Mouse (Mus musculus) heart, embryonic 10.5 days (tissue): ENCODE measurements around the gene 4933424G06Rik. TPM values are rescaled to one million over a fixed set of nuclear protein-coding genes. Genes with fewer than 3 reads are reported as not detected.
A peak's percentile ranks its signal among the peaks of the same experiment; 100 is the strongest.

ENCODE experiments used
- DNase-seq: peaks from one replicate; pipeline ENCODE4 v3.0.0-alpha.2; 2017; ENCODE audit warnings: low spot score
- H3K27ac ChIP-seq: fragments of 300-500 bp; sonication (generic); 2 replicates; pipeline ENCODE4 v1.5.1; 2016; ENCODE audit warnings: mild to moderate bottlenecking
- H3K27me3 ChIP-seq: fragments of 300-500 bp; sonication (generic); 2 replicates; pipeline ENCODE4 v1.6.1; 2016; ENCODE audit warnings: mild to moderate bottlenecking; ENCODE audit not compliant: poor library complexity, insufficient read depth, severe bottlenecking
- H3K36me3 ChIP-seq: fragments of 300-500 bp; sonication (generic); 2 replicates; pipeline ENCODE4 v1.6.1; 2016; ENCODE audit warnings: mild to moderate bottlenecking, moderate library complexity
- H3K4me1 ChIP-seq: fragments of 300-500 bp; sonication (generic); 2 replicates; pipeline ENCODE4 v1.6.1; 2016; ENCODE audit warnings: mild to moderate bottlenecking
- H3K4me3 ChIP-seq: fragments of 300-500 bp; sonication (generic); 2 replicates; pipeline ENCODE4 v1.5.1; 2016; ENCODE audit warnings: mild to moderate bottlenecking, moderate library complexity
- H3K9me3 ChIP-seq: fragments of 300-500 bp; sonication (generic); 2 replicates; pipeline ENCODE4 v1.6.1; 2016; ENCODE audit warnings: mild to moderate bottlenecking, moderate library complexity
- WGBS: fragments of 180-500 bp; shearing (Covaris S2); methylation state at CpG from one replicate; pipeline ENCODE4 v1.1.7; 2016; 5-methylcytosine and 5-hydroxymethylcytosine counted together
- polyA plus RNA-seq: library from polyadenylated mRNA; unstranded; fragments of >200 nt; fragmentation: Nextera tagmentation; extraction: Ambion mirVana; gene quantifications from 2 replicates; pipeline ENCODE4 v1.2.1, GENCODE M21; 2016

4933424G06Rik gene
- polyA plus RNA-seq, 1 experiment from 2014 or later: not detected

GRCm38 (mm10) chr1:36690671-36691235, 19.2 kb upstream of the 4933424G06Rik start:
- 58% methylated on average over 11 of the region's 11 CpGs for WGBS

DNA sequence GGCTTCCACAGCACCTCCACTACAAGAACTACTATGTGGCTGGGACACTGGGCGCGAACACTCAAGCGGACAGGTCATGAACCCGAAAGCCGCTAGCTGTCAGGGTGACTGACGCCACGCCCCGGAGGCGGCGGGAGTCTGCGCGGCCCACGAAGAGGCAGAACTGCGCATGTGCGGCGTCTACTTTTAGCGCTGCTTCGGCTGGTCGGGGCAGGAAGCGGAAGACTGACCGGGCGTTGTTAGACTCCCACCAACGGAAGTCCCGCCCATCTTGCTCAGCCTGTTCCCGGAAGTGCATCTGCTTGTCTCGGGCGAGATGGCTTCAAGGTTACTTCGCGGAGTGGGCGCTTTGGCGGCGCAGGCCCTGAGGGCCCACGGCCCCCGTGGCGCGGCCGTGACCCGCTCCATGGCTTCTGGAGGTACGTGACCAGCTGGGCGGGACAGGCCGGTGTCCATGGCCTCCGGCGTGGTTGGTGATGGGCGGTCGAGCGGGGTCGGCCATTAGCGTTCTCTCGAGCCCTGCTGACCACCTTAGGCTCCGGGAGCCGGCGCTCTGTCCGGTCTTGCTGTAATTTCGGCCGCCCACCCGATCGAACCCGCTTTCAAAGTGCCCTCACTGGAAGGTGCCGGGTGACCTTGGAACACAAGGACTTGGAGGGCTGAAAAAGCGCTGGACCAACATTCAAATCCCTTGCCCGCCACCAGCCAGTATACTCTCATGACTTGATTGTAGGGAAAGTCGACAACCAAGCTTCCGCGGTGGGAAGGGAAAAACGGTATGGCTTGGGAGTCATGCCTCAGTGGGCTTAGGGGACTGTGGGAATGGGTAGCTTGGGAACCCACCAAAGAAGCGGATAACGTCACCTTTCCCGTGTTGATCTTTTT, 18.4 kb upstream of the 4933424G06Rik start, which contains the start of gene Cox5b:
TSS of gene Cox5b (plus strand) at position 179 of the 885 bp plus-strand sequence.
- peak; percentile 99 for DNase-seq
- WGBS: under 1% methylated on average over 68 of the region's 68 CpGs
- no peaks in the 10 kb centered on the region for H3K27me3 ChIP-seq

More at GRCm38 (mm10) chr1:36690671-36691235, 19.2 kb upstream of the 4933424G06Rik start:
- no peaks in the 10 kb centered on the region for H3K9me3 ChIP-seq
- H3K4me3 ChIP-seq: peak overlapping the region; percentile 89
- peak overlapping the region; percentile 94 for H3K27ac ChIP-seq
- DNase-seq: no peak
- no peaks in the 10 kb centered on the region for H3K27me3 ChIP-seq
- peaks cover 30% of the 10 kb centered on the region for H3K36me3 ChIP-seq
- peaks cover 11% of the 10 kb centered on the region; the same call in 1 of the 2 replicates for H3K4me1 ChIP-seq

DNA sequence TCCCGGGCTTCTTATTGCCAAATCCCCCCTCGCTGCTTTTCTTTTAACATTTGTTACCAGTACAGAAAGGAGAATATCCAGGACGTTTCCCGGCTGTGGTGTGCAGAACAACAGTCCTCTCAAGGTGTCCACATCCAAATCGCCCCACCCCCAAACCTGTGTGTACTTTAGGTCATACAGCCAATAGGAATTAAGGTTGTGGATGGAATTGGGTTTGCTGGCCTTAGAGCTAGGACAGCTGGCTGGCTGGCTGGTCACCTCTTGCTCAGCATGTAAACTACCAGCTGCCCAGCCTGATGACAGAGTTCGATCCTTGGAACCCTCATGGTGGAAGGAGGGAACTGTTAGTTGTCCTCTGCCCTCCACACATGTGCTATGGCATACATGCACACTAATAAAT, 15.1 kb upstream of the 4933424G06Rik start:
- Histone ChIP-seq H3K27ac (no peak overlapping the region), H3K27me3 (no peaks in the 10 kb centered on the region), H3K36me3 (peaks cover 44% of the 10 kb centered on the region), H3K9me3 (no peaks in the 10 kb centered on the region), H3K4me3 (no peak overlapping the region), H3K4me1 (peaks cover 26% of the 10 kb centered on the region; the same call in 1 of the 2 replicates)
- DNase-seq: no peak
- WGBS: 87% methylated on average over 6 of the region's 6 CpGs

More for the DNA sequence above, 18.4 kb upstream of the 4933424G06Rik start, which contains the start of gene Cox5b:
- Histone ChIP-seq H3K9me3 (no peaks in the 10 kb centered on the region), H3K4me3 (peak within 1 kb of the TSS; percentile 89), H3K36me3 (peaks cover 30% of the 10 kb centered on the region), H3K27ac (peak within 1 kb of the TSS; percentile 94), H3K4me1 (peaks cover 14% of the 10 kb centered on the region; the same call in 1 of the 2 replicates)

- Histone ChIP-seq H3K27ac (no peak overlapping the region), H3K27me3 (no peaks in the 10 kb centered on the region), H3K4me3 (no peak overlapping the region), H3K36me3 (peaks cover 59% of the 10 kb centered on the region), H3K4me1 (peaks cover 20% of the 10 kb centered on the region; the same call in 1 of the 2 replicates), H3K9me3 (no peaks in the 10 kb centered on the region)
- DNase-seq: no peak
- WGBS: 46% methylated on average over 6 of the region's 6 CpGs
Measured at GRCm38 (mm10) chr1:36696411-36696810, 13.5 kb upstream of the 4933424G06Rik start.

GRCm38 (mm10) chr1:36697030-36697429, 12.9 kb upstream of the 4933424G06Rik start:
- H3K27ac ChIP-seq: no peak overlapping the region
- WGBS: 65% methylated on average over 5 of the region's 5 CpGs
- H3K27me3 ChIP-seq: no peaks in the 10 kb centered on the region
- DNase-seq: no peak
- H3K4me3 ChIP-seq: no peak overlapping the region
- peaks cover 19% of the 10 kb centered on the region; the same call in 1 of the 2 replicates for H3K4me1 ChIP-seq
- H3K9me3 ChIP-seq: no peaks in the 10 kb centered on the region
- H3K36me3 ChIP-seq: peaks cover 66% of the 10 kb centered on the region

GRCm38 (mm10) chr1:36707166-36707565, 2.8 kb upstream of the 4933424G06Rik start:
- H3K4me3 ChIP-seq: no peak overlapping the region
- peaks cover 54% of the 10 kb centered on the region for H3K36me3 ChIP-seq
- no peak for DNase-seq
- no peaks in the 10 kb centered on the region for H3K27me3 ChIP-seq
- H3K27ac ChIP-seq: 0 out of 2 replicates have a peak overlapping the region, but pooled peaks have one; percentile 7
- WGBS: 70% methylated on average over 2 of the region's 2 CpGs
- no peaks in the 10 kb centered on the region for H3K9me3 ChIP-seq
- peaks cover 23% of the 10 kb centered on the region for H3K4me1 ChIP-seq

DNA sequence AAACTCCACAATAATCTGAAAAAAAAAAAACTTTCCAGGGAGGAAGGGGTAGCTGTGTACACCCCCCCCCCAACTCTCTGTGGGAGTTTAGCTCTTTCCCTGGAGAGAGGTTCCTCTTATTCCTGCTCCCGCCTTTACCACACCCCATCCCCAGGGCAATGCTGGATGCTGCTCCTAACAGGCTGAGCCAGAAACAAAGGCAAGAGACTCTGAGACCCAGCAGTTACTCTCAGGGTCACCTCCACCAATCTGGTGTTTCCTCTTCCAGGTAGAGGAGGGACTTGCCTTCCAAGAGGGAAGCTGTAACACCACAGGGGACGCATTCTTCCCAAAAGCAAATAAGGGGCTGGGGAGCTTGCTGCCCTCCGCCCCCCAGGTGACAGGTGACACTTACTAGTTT, 2.2 kb upstream of the 4933424G06Rik start:
- WGBS: 86% methylated on average over 3 of the region's 3 CpGs
- Histone ChIP-seq H3K4me1 (peaks cover 23% of the 10 kb centered on the region), H3K9me3 (no peaks in the 10 kb centered on the region), H3K27me3 (no peaks in the 10 kb centered on the region), H3K4me3 (no peak overlapping the region), H3K36me3 (peaks cover 48% of the 10 kb centered on the region), H3K27ac (no peak overlapping the region)
- DNase-seq: no peak

DNA sequence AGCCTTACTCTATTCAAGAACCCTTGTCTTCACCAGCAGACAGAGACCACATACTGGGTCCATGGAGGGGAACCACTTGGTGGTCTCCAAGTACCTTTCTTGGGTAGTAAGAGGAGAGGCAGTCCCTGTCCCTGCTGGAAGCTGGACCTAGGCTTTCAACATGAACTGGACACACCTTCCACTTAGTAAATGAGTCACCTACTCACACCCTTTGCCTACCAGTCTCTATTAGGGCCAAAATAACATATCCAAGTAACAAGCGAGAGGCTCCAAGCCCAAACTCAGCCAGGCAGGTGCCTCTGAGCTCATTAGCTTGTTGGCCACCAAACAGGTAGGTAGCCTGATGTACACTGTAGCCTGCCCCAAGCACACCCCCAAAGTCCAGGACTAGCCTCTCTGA, 1.3 kb upstream of the 4933424G06Rik start:
- Histone ChIP-seq H3K9me3 (no peaks in the 10 kb centered on the region), H3K27ac (peak overlapping the region; percentile 93), H3K4me1 (peaks cover 23% of the 10 kb centered on the region), H3K27me3 (no peaks in the 10 kb centered on the region), H3K36me3 (peaks cover 39% of the 10 kb centered on the region), H3K4me3 (peak overlapping the region; percentile 98)
- no peak for DNase-seq
- WGBS: 80% methylated on average over 1 of the region's 1 CpGs

DNA sequence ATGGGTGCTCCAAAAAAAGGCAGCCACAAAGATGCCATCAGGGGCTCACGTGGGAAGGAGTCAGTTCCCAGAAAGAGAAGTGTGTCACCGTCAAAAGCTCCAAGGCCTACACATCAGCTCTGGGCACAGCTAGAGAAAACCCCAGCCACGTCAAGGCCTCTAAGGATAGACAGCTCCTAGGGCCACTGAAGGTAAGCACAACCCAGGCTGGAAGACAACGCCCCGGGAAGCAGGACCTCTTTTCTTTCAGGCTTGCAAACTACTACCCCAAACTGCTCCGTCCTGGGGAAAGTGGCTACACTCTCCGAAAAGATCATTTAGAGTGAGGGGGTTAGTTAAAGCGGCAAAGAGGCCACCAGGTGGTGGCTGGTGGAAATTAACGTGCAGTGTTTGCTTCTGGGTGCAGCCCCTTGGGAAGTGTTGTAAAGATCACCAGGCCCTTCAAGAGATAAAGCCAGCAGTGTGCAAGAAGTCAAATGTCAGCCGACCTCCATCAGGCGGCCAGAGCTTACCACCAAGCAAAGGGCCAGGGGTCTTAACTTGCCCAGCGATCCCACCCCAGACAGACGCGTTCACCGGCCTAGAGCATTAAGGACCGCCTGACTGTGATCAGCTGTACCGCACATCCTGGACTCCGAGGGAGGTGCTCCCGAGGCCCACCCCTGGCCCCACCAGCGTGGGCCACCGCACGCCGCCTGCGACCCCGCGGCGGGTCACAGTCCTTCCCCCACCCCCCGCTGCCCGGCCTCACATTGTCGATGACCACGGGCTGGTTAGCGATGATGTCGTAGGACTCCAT, 695 bp upstream of the 4933424G06Rik start:
- no peak for DNase-seq
- H3K4me3 ChIP-seq: peak overlapping the region; percentile 98
- H3K4me1 ChIP-seq: peaks cover 23% of the 10 kb centered on the region
- no peaks in the 10 kb centered on the region for H3K9me3 ChIP-seq
- H3K36me3 ChIP-seq: peaks cover 33% of the 10 kb centered on the region
- 2% methylated on average over 33 of the region's 33 CpGs for WGBS
- H3K27ac ChIP-seq: peak overlapping the region; percentile 93
- no peaks in the 10 kb centered on the region for H3K27me3 ChIP-seq

GRCm38 (mm10) chr1:36711104-36711503, 1.2 kb downstream of the 4933424G06Rik start:
- H3K27me3 ChIP-seq: no peaks in the 10 kb centered on the region
- peaks cover 23% of the 10 kb centered on the region for H3K4me1 ChIP-seq
- no peak overlapping the region for H3K27ac ChIP-seq
- no peaks in the 10 kb centered on the region for H3K9me3 ChIP-seq
- H3K36me3 ChIP-seq: peaks cover 14% of the 10 kb centered on the region
- H3K4me3 ChIP-seq: no peak overlapping the region
- 91% methylated on average over 2 of the region's 2 CpGs for WGBS
- no peak for DNase-seq

GRCm38 (mm10) chr1:36714311-36714710, 4.4 kb downstream of the 4933424G06Rik start, which contains the start of gene Actr1b:
Gene Actr1b, minus strand, starts transcription at chr1:36714422.
- Histone ChIP-seq H3K9me3 (no peaks in the 10 kb centered on the region), H3K27ac (no peak within 1 kb of the TSS), H3K36me3 (no peaks in the 10 kb centered on the region), H3K27me3 (no peaks in the 10 kb centered on the region), H3K4me3 (no peak within 1 kb of the TSS), H3K4me1 (no peaks in the 10 kb centered on the region)
- DNase-seq: no peak
- 67% methylated on average over 5 of the region's 5 CpGs for WGBS

DNA sequence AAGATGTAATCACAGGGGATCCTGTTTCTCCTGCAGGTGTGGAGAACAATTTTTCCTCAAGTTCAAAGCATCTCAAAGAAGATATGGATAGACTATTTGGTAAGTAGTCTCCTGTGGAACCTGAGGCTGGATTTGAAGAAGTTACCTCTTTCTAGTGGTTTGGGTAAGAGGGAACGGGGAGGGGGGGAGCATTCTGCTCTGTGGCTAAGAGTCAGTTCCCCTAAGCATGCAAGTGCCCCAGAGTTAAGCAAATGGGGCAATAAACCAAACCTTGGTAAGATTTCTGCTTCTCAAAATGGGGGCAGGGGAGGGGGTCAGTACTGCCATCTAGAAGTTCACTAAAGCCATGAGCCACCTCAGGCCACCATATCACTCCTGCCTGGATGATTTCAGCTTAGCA, 8.8 kb downstream of the 4933424G06Rik start:
- Histone ChIP-seq H3K9me3 (no peaks in the 10 kb centered on the region), H3K4me3 (no peak overlapping the region), H3K27ac (no peak overlapping the region), H3K36me3 (no peaks in the 10 kb centered on the region), H3K4me1 (no peaks in the 10 kb centered on the region), H3K27me3 (no peaks in the 10 kb centered on the region)
- 77% methylated on average over 1 of the region's 1 CpGs for WGBS
- no peak for DNase-seq
